Mouse (Mus musculus) lung, embryonic 16.5 days (tissue): ENCODE data around the gene Fhad1. TPM values are rescaled to one million over a fixed set of nuclear protein-coding genes. Genes with fewer than 3 reads are reported as not detected.

Source experiments
- ATAC-seq: fragments of 200-750 bp; cut with Nextera tagmentation; 2 replicates; pipeline ENCODE4 v1.8.0; 2017; ENCODE audit warnings: low read depth, mild to moderate bottlenecking, moderate library complexity
- H3K27ac ChIP-seq: fragments of 300-500 bp; sonication (generic); 2 replicates; pipeline ENCODE4 v1.5.1; 2014; ENCODE audit warnings: mild to moderate bottlenecking, control low read depth, low read length
- H3K27me3 ChIP-seq: fragments of 300-500 bp; sonication (generic); 2 replicates; pipeline ENCODE4 v1.6.1; 2014; ENCODE audit warnings: low read depth, low read length, mixed read lengths; ENCODE audit not compliant: control insufficient read depth, insufficient read depth
- H3K36me3 ChIP-seq: fragments of 300-500 bp; sonication (generic); 2 replicates; pipeline ENCODE4 v1.6.1; 2014; ENCODE audit warnings: low read length; ENCODE audit not compliant: control insufficient read depth, insufficient read depth
- H3K4me1 ChIP-seq: fragments of 300-500 bp; sonication (generic); replicated peaks from 2 replicates; pipeline ENCODE4 v1.6.1; 2014; ENCODE audit warnings: low read length, mixed read lengths; ENCODE audit not compliant: control insufficient read depth, insufficient read depth
- H3K4me2 ChIP-seq: fragments of 300-500 bp; sonication (generic); 2 replicates; pipeline ENCODE4 v1.6.1; 2014; ENCODE audit warnings: low read depth, low read length, control low read depth
- H3K4me3 ChIP-seq: fragments of 300-500 bp; sonication (generic); 2 replicates; pipeline ENCODE4 v1.5.1; 2014; ENCODE audit warnings: mild to moderate bottlenecking, low read length, control low read depth
- H3K9ac ChIP-seq: fragments of 300-500 bp; sonication (generic); 2 replicates; pipeline ENCODE4 v1.6.1; 2014; ENCODE audit warnings: low read length, control low read depth
- H3K9me3 ChIP-seq: fragments of 300-500 bp; sonication (generic); 2 replicates; pipeline ENCODE4 v1.6.1; 2016; ENCODE audit warnings: low read length; ENCODE audit not compliant: control insufficient read depth
- WGBS: fragments of 180-500 bp; shearing (Covaris S2); extraction: QIAGEN DNeasy Blood & Tissue Kit; methylation state at CpG from one replicate; pipeline ENCODE4 v1.1.7; 2014; 5-methylcytosine and 5-hydroxymethylcytosine counted together
- polyA plus RNA-seq: library from polyadenylated mRNA; unstranded; fragments of >200 nt; fragmentation: Nextera tagmentation; extraction: Ambion mirVana; gene quantifications from 2 replicates; pipeline ENCODE4 v1.2.1, GENCODE M21; 2015

Gene Fhad1
- polyA plus RNA-seq, 1 experiment from 2014 or later: 3.3 TPM

- Histone ChIP-seq H3K4me3 (no peak overlapping the region), H3K4me2 (no peak overlapping the region)
- 70% methylated on average over 3 of the region's 3 CpGs for WGBS
Observed at GRCm38 (mm10) chr4:141963907-141964306, 51.0 kb downstream of the Fhad1 start.

GRCm38 (mm10) chr4:141962811-141963685 is 51.8 kb downstream of the Fhad1 start:
- Histone ChIP-seq H3K9me3 (no peaks in the 10 kb centered on the region), H3K27me3 (no peaks in the 10 kb centered on the region), H3K4me3 (no peak overlapping the region), H3K4me2 (no peak overlapping the region), H3K27ac (no peak overlapping the region), H3K9ac (no peak overlapping the region), H3K4me1 (peaks cover 9% of the 10 kb centered on the region), H3K36me3 (no peaks in the 10 kb centered on the region)
- 13% methylated on average over 23 of the region's 23 CpGs for WGBS
- no peak for ATAC-seq

More at GRCm38 (mm10) chr4:141963907-141964306, 51.0 kb downstream of the Fhad1 start:
- Histone ChIP-seq H3K27ac (no peak overlapping the region), H3K9ac (no peak overlapping the region), H3K27me3 (no peaks in the 10 kb centered on the region), H3K4me1 (peaks cover 6% of the 10 kb centered on the region), H3K36me3 (no peaks in the 10 kb centered on the region), H3K9me3 (no peaks in the 10 kb centered on the region)
- ATAC-seq: no peak

GRCm38 (mm10) chr4:141960037-141960436 is 54.8 kb downstream of the Fhad1 start:
- WGBS: 77% methylated on average over 8 of the region's 8 CpGs
- no peak for ATAC-seq

GRCm38 (mm10) chr4:141959615-141960014 is 55.3 kb downstream of the Fhad1 start:
- no peak overlapping the region for H3K4me2 ChIP-seq
- no peak overlapping the region for H3K4me3 ChIP-seq
- H3K4me1 ChIP-seq: peaks cover 18% of the 10 kb centered on the region
- H3K9me3 ChIP-seq: no peaks in the 10 kb centered on the region
- no peak overlapping the region for H3K9ac ChIP-seq
- H3K27ac ChIP-seq: no peak overlapping the region
- no peaks in the 10 kb centered on the region for H3K36me3 ChIP-seq
- no peak for ATAC-seq
- no peaks in the 10 kb centered on the region for H3K27me3 ChIP-seq
- WGBS: 53% methylated on average over 4 of the region's 4 CpGs

More at GRCm38 (mm10) chr4:141960037-141960436, 54.8 kb downstream of the Fhad1 start:
- Histone ChIP-seq H3K9me3 (no peaks in the 10 kb centered on the region), H3K4me2 (no peak overlapping the region), H3K4me1 (peaks cover 18% of the 10 kb centered on the region), H3K9ac (no peak overlapping the region), H3K36me3 (no peaks in the 10 kb centered on the region), H3K27me3 (no peaks in the 10 kb centered on the region), H3K4me3 (no peak overlapping the region), H3K27ac (no peak overlapping the region)

- H3K27me3 ChIP-seq: no peaks in the 10 kb centered on the region
- no peaks in the 10 kb centered on the region for H3K9me3 ChIP-seq
- ATAC-seq: peak; percentile 64
- H3K4me2 ChIP-seq: peak overlapping the region; percentile 39
- peak overlapping the region; percentile 4; the same call in 1 of the 2 replicates for H3K27ac ChIP-seq
- H3K9ac ChIP-seq: peak overlapping the region; percentile 25; the same call in 1 of the 2 replicates
- no peak overlapping the region for H3K4me3 ChIP-seq
- H3K36me3 ChIP-seq: no peaks in the 10 kb centered on the region
- H3K4me1 ChIP-seq: peaks cover 20% of the 10 kb centered on the region
- 46% methylated on average over 7 of the region's 7 CpGs for WGBS
Observed at GRCm38 (mm10) chr4:141958614-141959375, 56.1 kb downstream of the Fhad1 start.

GRCm38 (mm10) chr4:141958188-141958587 is 56.7 kb downstream of the Fhad1 start:
- peak overlapping the region; percentile 4; the same call in 1 of the 2 replicates for H3K27ac ChIP-seq
- peak; percentile 63 for ATAC-seq
- WGBS: 3% methylated on average over 9 of the region's 9 CpGs

GRCm38 (mm10) chr4:141957740-141958139 is 57.1 kb downstream of the Fhad1 start:
- H3K4me1 ChIP-seq: peaks cover 27% of the 10 kb centered on the region

More at GRCm38 (mm10) chr4:141958188-141958587, 56.7 kb downstream of the Fhad1 start:
- Histone ChIP-seq H3K36me3 (no peaks in the 10 kb centered on the region), H3K4me1 (peaks cover 23% of the 10 kb centered on the region), H3K9ac (0 out of 2 replicates have a peak overlapping the region, but pooled peaks have one; percentile 25), H3K9me3 (no peaks in the 10 kb centered on the region), H3K4me3 (no peak overlapping the region), H3K27me3 (no peaks in the 10 kb centered on the region), H3K4me2 (peak overlapping the region; percentile 39)

GRCm38 (mm10) chr4:141956931-141957330 is 58.0 kb downstream of the Fhad1 start:
- H3K9me3 ChIP-seq: no peaks in the 10 kb centered on the region
- no peak overlapping the region for H3K27ac ChIP-seq
- no peaks in the 10 kb centered on the region for H3K27me3 ChIP-seq
- peaks cover 35% of the 10 kb centered on the region for H3K4me1 ChIP-seq
- WGBS: 88% methylated on average over 5 of the region's 5 CpGs
- no peaks in the 10 kb centered on the region for H3K36me3 ChIP-seq
- no peak overlapping the region for H3K4me2 ChIP-seq
- no peak overlapping the region for H3K4me3 ChIP-seq
- no peak overlapping the region for H3K9ac ChIP-seq
- no peak for ATAC-seq

More at GRCm38 (mm10) chr4:141957740-141958139, 57.1 kb downstream of the Fhad1 start:
- Histone ChIP-seq H3K9me3 (no peaks in the 10 kb centered on the region), H3K9ac (no peak overlapping the region), H3K27me3 (no peaks in the 10 kb centered on the region), H3K4me2 (peak overlapping the region; percentile 33; the same call in 1 of the 2 replicates), H3K27ac (no peak overlapping the region), H3K36me3 (no peaks in the 10 kb centered on the region), H3K4me3 (no peak overlapping the region)
- peak; percentile 52 for ATAC-seq
- 23% methylated on average over 11 of the region's 11 CpGs for WGBS
